Mouse (Mus musculus) common myeloid progenitor, adult 5-6 weeks (primary cell): ENCODE measurements around the gene Mib2. TPM values are rescaled to one million over a fixed set of nuclear protein-coding genes. Genes with fewer than 3 reads are reported as not detected.
"Not testable (repeated sequence)": the region's sequence is repeated elsewhere in the genome, so short reads cannot be mapped to it uniquely, and the experiment has no call there.

Source experiments
- ATAC-seq: replicated peaks from 2 replicates; pipeline ENCODE4 v1.8.0; 2016; ENCODE audit warnings: low read depth, mild to moderate bottlenecking, moderate TSS enrichment, inconsistent platforms; ENCODE audit not compliant: poor library complexity, severe bottlenecking
- total RNA-seq: library from RNA; stranded (forward); fragments of 200-1000, 187-1606 nt; gene quantifications from 2 replicates; pipeline ENCODE4 v1.2.3, GENCODE M21; 2017

Gene Mib2
- total RNA-seq, 1 experiment from 2014 or later, result 18.9 TPM

GRCm38 (mm10) chr4:155675991-155676390 is 7.0 kb upstream of the Mib2 start:
- peak; percentile 71 for ATAC-seq

GRCm38 (mm10) chr4:155672082-155672481 is 3.1 kb upstream of the Mib2 start:
- no peak for ATAC-seq

- not testable (repeated sequence) for ATAC-seq
These were observed 1.2 kb upstream of the Mib2 start for GRCm38 (mm10) chr4:155670236-155670635.

GRCm38 (mm10) chr4:155669598-155670075 is 639 bp upstream of the Mib2 start:
- ATAC-seq, result no peak

- 0 out of 2 replicates have a peak, but pooled peaks have one; percentile 7 for ATAC-seq
These were observed 2.1 kb downstream of the Mib2 start for GRCm38 (mm10) chr4:155666903-155667302.

- no peak for ATAC-seq
These were observed 8.4 kb downstream of the Mib2 start for GRCm38 (mm10) chr4:155660641-155661040.

GRCm38 (mm10) chr4:155658961-155659360 is 10.0 kb downstream of the Mib2 start:
- ATAC-seq, result no peak

GRCm38 (mm10) chr4:155656214-155656751 is 12.7 kb downstream of the Mib2 start:
- no peak for ATAC-seq

GRCm38 (mm10) chr4:155654456-155655298 is 14.3 kb downstream of the Mib2 start:
- peak; percentile 53 for ATAC-seq

- peak; percentile 7; the same call in 1 of the 2 replicates for ATAC-seq
These were observed 14.9 kb downstream of the Mib2 start for GRCm38 (mm10) chr4:155654183-155654455.

- no peak for ATAC-seq
These were observed 15.4 kb downstream of the Mib2 start for GRCm38 (mm10) chr4:155653451-155654182.

GRCm38 (mm10) chr4:155653086-155653450 is 15.9 kb downstream of the Mib2 start, which contains the start of gene Mmp23:
Gene Mmp23, minus strand, starts transcription at chr4:155653384.
- ATAC-seq, result peak; percentile 33; the same call in 1 of the 2 replicates

GRCm38 (mm10) chr4:155652283-155653085 is 16.5 kb downstream of the Mib2 start:
- no peak for ATAC-seq

- ATAC-seq, result no peak
These were observed 17.3 kb downstream of the Mib2 start for GRCm38 (mm10) chr4:155651553-155652269.

- ATAC-seq, result no peak
These were observed 19.6 kb downstream of the Mib2 start for GRCm38 (mm10) chr4:155649355-155649754.

GRCm38 (mm10) chr4:155645721-155646120 is 23.3 kb downstream of the Mib2 start:
- ATAC-seq, result no peak

GRCm38 (mm10) chr4:155645308-155645707 is 23.7 kb downstream of the Mib2 start, which contains the start of gene Gm10563:
Gene Gm10563, minus strand, starts transcription at chr4:155645408.
- not testable (repeated sequence) for ATAC-seq

- ATAC-seq, result no peak
These were observed 25.5 kb downstream of the Mib2 start for GRCm38 (mm10) chr4:155643531-155643930.

- ATAC-seq, result no peak
These were observed 33.1 kb downstream of the Mib2 start for GRCm38 (mm10) chr4:155635766-155636499.
